Mouse (Mus musculus): ENCODE data around the gene Ptpru. TPM values are rescaled to one million over a fixed set of nuclear protein-coding genes. Genes with fewer than 3 reads are reported as not detected.

The Ptpru gene
- 0.08 and 0.16 TPM in 2 replicates for polyA plus RNA-seq (2012; ENCODE audit: low replicate concordance)

GRCm38 (mm10) chr4:131837872-131838524 is at the start of gene Ptpru:
Gene Ptpru, minus strand, starts transcription at chr4:131838288.

GRCm38 (mm10) chr4:131873293-131874168 is 35.4 kb upstream of the Ptpru start, which contains the start of gene Srsf4:
Gene Srsf4, plus strand, starts transcription at chr4:131873617.

DNA sequence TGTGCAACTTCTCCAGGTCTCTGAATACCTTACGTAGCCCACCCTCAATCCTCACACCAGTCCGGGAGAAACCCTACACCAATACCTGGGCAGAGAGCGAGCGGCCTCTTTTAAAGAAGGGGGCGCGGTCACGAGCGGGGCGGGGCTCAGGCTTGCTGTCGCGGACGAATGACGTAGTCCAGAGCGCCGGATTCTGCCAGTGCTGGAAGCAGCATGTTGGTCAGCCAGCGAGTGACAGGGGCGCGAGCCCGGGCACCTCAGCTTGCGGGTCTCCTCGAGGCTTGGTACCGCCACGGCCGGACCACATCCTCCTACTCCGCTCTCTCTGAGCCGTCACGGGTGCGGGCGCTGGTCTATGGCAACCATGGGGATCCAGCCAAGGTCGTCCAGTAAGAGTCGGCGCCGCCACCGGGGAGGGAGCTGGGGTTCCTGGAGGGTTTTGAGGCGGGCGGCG is 5.2 kb upstream of the Ptpru start, which contains the start of gene Mecr:
Gene Mecr (plus strand): TSS at position 181 of the 454 bp plus-strand sequence.

Other genes with a start within 250 kb of the Ptpru start
- 15.1 and 18.8 TPM in 2 replicates for gene Mecr, start 5.2 kb upstream of the Ptpru start, polyA plus RNA-seq (2012; ENCODE audit: low replicate concordance)
- 111 and 156 TPM in 2 replicates for gene Srsf4, start 35.3 kb upstream of the Ptpru start, polyA plus RNA-seq (2012; ENCODE audit: low replicate concordance)
- gene Tmem200b, start 83.5 kb upstream of the Ptpru start, polyA plus RNA-seq (2012; ENCODE audit: low replicate concordance), result 0.42 and 0.62 TPM in 2 replicates
- 0.16 and 0.46 TPM in 2 replicates for gene Gm10300, start 236.4 kb upstream of the Ptpru start, polyA plus RNA-seq (2012; ENCODE audit: low replicate concordance)
- 44.6 and 133 TPM in 2 replicates for gene Epb41, start 237.0 kb upstream of the Ptpru start, polyA plus RNA-seq (2012; ENCODE audit: low replicate concordance)

All from hematopoietic multipotent progenitor cell, adult 10-12 weeks (in vitro differentiated cells).